ENCODE assay signal across 23 mouse cellular contexts in the genomic region with DNA sequence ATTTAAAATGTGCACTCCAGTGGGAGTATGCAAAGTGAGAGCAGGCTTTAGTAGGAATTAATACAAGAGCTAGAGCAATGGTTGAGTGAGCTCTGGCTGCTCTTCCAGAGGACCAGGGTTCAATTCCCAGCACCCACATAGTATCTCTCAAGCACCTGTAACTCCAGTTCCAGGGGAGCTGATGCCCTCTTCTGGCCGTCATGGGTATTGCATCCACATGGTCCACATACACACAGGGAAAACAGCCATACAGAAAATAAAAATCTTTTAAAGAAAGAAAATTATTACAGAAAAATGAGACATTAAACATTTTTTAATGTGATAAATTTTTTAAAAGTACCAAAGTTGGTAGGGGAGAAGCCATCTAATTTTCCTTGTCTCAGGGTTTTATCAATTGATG.
DNase-seq lines count a peak whose midpoint lies in the region; ATAC-seq and TF ChIP-seq lines count a peak whose summit lies in the region.
"Had no signal": no experiment of that assay in that cellular context is flagged by ENCODE, and none has a peak within 500 bp of the region (broad histone marks: within the 10 kb centered on the region; RNA-seq: fewer than 3 reads in every experiment).

No protein-coding gene starts in this region.

- H3K4me2 ChIP-seq in forebrain, postnatal 0 days (ENCODE audit: low read depth): no peak overlapping the region
- H3K4me2 ChIP-seq in forebrain, embryonic 14.5 days (ENCODE audit: low read length): no peak overlapping the region
- H3K4me2 ChIP-seq: forebrain, embryonic 12.5 days; heart, embryonic 11.5 days; hindbrain, embryonic 12.5 days; limb, embryonic 12.5 days; liver, embryonic 15.5 days; stomach, embryonic 15.5 days had no signal

- H3K4me3 ChIP-seq in forebrain, postnatal 0 days (ENCODE audit: low read depth, low read length): no peak overlapping the region
- H3K4me3 ChIP-seq in forebrain, embryonic 14.5 days (ENCODE audit: low read depth, low read length): no peak overlapping the region
- H3K4me3 ChIP-seq in layer of hippocampus, adult 2 months: no peak overlapping the region
- no peak overlapping the region for H3K4me3 ChIP-seq in testis, adult 2 months (ENCODE audit: control insufficient read depth, low read depth, low read length)
- H3K4me3 ChIP-seq: embryonic facial prominence, embryonic 10.5 days; forebrain, embryonic 12.5 days; hindbrain, embryonic 12.5 days; limb, embryonic 12.5 days; liver, embryonic 15.5 days; stomach, embryonic 15.5 days had no signal

- peak; percentile 34; the same call in 1 of the 2 replicates for TF ChIP-seq CTCF in forebrain, postnatal 0 days (IDR thresholded peaks at IDR 0.05; ENCODE audit: low read depth)
- peak; percentile 61 for TF ChIP-seq CTCF in layer of hippocampus, adult 2 months (conservative IDR thresholded peaks at IDR 0.05)
- peak; percentile 45; the same call in 1 of the 2 replicates for TF ChIP-seq CTCF in testis, adult 2 months (IDR thresholded peaks at IDR 0.05; ENCODE audit: control insufficient read depth, insufficient read depth, insufficient replicate concordance, low read depth, low read length)

- no peak for DNase-seq in forebrain, postnatal 0 days
- no peak for DNase-seq in forebrain, embryonic 14.5 days (ENCODE audit: low spot score)
- DNase-seq in layer of hippocampus, adult 2 months (ENCODE audit: low spot score in 2 of 2): no peak
- DNase-seq in layer of hippocampus, postnatal 10 days (ENCODE audit: low spot score in 2 of 2): no peak
- no peak for DNase-seq in testis, postnatal 10 days (ENCODE audit: low spot score)
- peak; percentile 34 for DNase-seq in testis, postnatal 14 days (ENCODE audit: low spot score)
- no peak for DNase-seq in thymus, postnatal 0 days (ENCODE audit: low spot score)
- DNase-seq: cerebellum, adult 9-10 months; heart, postnatal 10 days; kidney, postnatal 14 days; layer of hippocampus, adult 9-11 months; lung, postnatal 14 days; right cerebral cortex, postnatal 25 days; thymus, postnatal 36 days had no signal

- no peak overlapping the region for H3K27ac ChIP-seq in forebrain, postnatal 0 days (ENCODE audit: low read depth, low read length)
- H3K27ac ChIP-seq in forebrain, embryonic 14.5 days (ENCODE audit: low read depth, low read length): no peak overlapping the region
- no peak overlapping the region for H3K27ac ChIP-seq in layer of hippocampus, adult 2 months
- H3K27ac ChIP-seq in testis, adult 2 months (ENCODE audit: control insufficient read depth, insufficient read depth, low read depth, low read length): no peak overlapping the region
- H3K27ac ChIP-seq: embryonic facial prominence, embryonic 10.5 days; forebrain, embryonic 12.5 days; hindbrain, embryonic 12.5 days; limb, embryonic 12.5 days; liver, embryonic 15.5 days; stomach, embryonic 15.5 days had no signal

- no peak overlapping the region for H3K9ac ChIP-seq in forebrain, postnatal 0 days
- H3K9ac ChIP-seq in forebrain, embryonic 14.5 days (ENCODE audit: low read length): no peak overlapping the region
- H3K9ac ChIP-seq: forebrain, embryonic 12.5 days; hindbrain, embryonic 12.5 days; limb, embryonic 12.5 days; liver, embryonic 15.5 days; stomach, embryonic 15.5 days had no signal

- no peaks in the 10 kb centered on the region for H3K36me3 ChIP-seq in forebrain, postnatal 0 days (ENCODE audit: insufficient read depth)
- H3K36me3 ChIP-seq in forebrain, embryonic 14.5 days (ENCODE audit: control insufficient read depth, insufficient read depth, low read length): no peaks in the 10 kb centered on the region
- H3K36me3 ChIP-seq in testis, adult 2 months (ENCODE audit: control insufficient read depth, insufficient read depth, low read length): no peaks in the 10 kb centered on the region
- H3K36me3 ChIP-seq: embryonic facial prominence, embryonic 10.5 days; forebrain, embryonic 12.5 days; hindbrain, embryonic 12.5 days; limb, embryonic 12.5 days; liver, embryonic 15.5 days; stomach, embryonic 15.5 days had no signal

- no peaks in the 10 kb centered on the region for H3K4me1 ChIP-seq in forebrain, postnatal 0 days (ENCODE audit: insufficient read depth)
- H3K4me1 ChIP-seq in forebrain, embryonic 14.5 days (ENCODE audit: control insufficient read depth, insufficient read depth, low read length): no peaks in the 10 kb centered on the region
- no peaks in the 10 kb centered on the region for H3K4me1 ChIP-seq in testis, adult 2 months (ENCODE audit: control insufficient read depth, insufficient read depth, low read length)
- H3K4me1 ChIP-seq: forebrain, embryonic 12.5 days; hindbrain, embryonic 12.5 days; liver, embryonic 15.5 days; stomach, embryonic 15.5 days had no signal

- peaks cover 6% of the 10 kb centered on the region; the same call in 1 of the 2 replicates for H3K9me3 ChIP-seq in forebrain, postnatal 0 days (ENCODE audit: low read length)
- no peaks in the 10 kb centered on the region; the same call in 1 of the 2 replicates for H3K9me3 ChIP-seq in forebrain, embryonic 14.5 days (replicated peaks; ENCODE audit: control insufficient read depth, low read length)
- H3K9me3 ChIP-seq: liver, embryonic 15.5 days; stomach, embryonic 15.5 days had no signal

- no peak for TF ChIP-seq POLR2A in testis, adult 2 months (IDR thresholded peaks at IDR 0.05; ENCODE audit: control insufficient read depth, low read depth, low read length)

- H3K27me3 ChIP-seq in forebrain, postnatal 0 days (ENCODE audit: insufficient read depth, low read length): no peaks in the 10 kb centered on the region
- no peaks in the 10 kb centered on the region for H3K27me3 ChIP-seq in forebrain, embryonic 14.5 days (replicated peaks; ENCODE audit: control insufficient read depth, insufficient read depth, low read length)
- H3K27me3 ChIP-seq in testis, adult 2 months (ENCODE audit: control insufficient read depth, insufficient read depth, low read length): no peaks in the 10 kb centered on the region
- H3K27me3 ChIP-seq: forebrain, embryonic 12.5 days; hindbrain, embryonic 12.5 days; liver, embryonic 15.5 days; stomach, embryonic 15.5 days had no signal

- WGBS in forebrain, postnatal 0 days: 93% methylated on average over 1 of the region's 1 CpGs
- 76% methylated on average over 1 of the region's 1 CpGs for WGBS in forebrain, embryonic 14.5 days

- no peak for ATAC-seq in forebrain, postnatal 0 days
- no peak for ATAC-seq in forebrain, embryonic 14.5 days
- ATAC-seq: midbrain, embryonic 16.5 days had no signal
